Mouse (Mus musculus): Measurements from ENCODE around the gene Wdr75.

DNA sequence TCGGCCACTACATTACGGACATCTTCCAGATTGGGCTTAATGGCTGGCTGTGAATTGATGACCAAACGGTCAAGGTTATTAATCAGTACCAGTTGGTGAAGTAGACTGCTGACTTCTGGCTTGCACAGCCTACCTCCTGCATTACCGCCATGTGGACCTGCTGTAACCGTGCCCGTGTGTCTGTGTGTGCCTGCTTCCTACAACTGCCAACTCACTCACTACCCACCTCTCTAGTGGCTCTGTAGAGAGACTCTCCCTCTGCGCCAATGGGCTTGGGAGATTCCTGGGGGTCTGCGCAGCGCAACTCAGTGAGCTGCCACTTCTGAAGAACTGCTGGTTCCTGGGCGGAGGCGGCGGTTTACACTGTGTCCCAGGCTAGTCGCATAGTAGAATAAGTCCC is 25.6 kb upstream of the Wdr75 start:
- no peak for TF ChIP-seq POLR2A (IDR thresholded peaks at IDR 0.05; ENCODE audit: control insufficient read depth, low read depth, low read length)
- TF ChIP-seq CTCF (IDR thresholded peaks at IDR 0.05; ENCODE audit: control insufficient read depth, insufficient read depth, insufficient replicate concordance, low read depth, low read length) = no peak

All from testis, adult 2 months (tissue).